Mouse (Mus musculus) E14TG2a.4 (cell line): ENCODE results near the gene Insm2.

Experiments used
- CTCF ChIP-seq: conservative IDR thresholded peaks from 2 replicates; pipeline ENCODE4 v1.5.1; 2014; ENCODE audit warnings: low read length
- NANOG ChIP-seq: IDR thresholded peaks from 2 replicates; pipeline ENCODE4 v1.6.1; 2014; ENCODE audit warnings: borderline replicate concordance, low read length, mixed read lengths
- POU5F1 ChIP-seq: IDR thresholded peaks from 2 replicates; pipeline ENCODE4 v1.6.1; 2014; ENCODE audit warnings: low read length, borderline replicate concordance

GRCm38 (mm10) chr12:55599639-55600502 lies 644 bp downstream of the Insm2 start:
- TF ChIP-seq CTCF (no peak), POU5F1 (no peak), NANOG (no peak)
